Mouse (Mus musculus): ENCODE data around the gene Vmn1r81.

Gene Vmn1r81

DNA sequence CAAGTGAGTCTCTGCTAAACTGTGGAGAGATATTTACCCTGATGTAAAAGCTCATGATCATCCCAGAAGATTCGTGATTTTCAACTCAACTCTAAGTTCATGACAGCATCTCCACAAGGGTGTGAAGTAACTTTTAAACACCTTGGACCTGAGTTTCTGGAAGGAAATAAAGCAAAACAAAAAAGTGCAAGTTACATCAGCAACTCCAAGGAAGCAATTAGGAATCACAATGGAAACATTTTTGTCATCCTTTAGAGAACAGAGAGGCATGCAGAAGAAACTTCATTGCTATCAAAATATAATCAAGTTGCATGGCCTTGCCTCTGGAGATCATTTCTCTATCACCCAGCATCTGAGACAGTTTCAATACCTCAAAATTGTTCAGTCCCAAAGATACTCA is at the start of gene Vmn1r81:
Gene Vmn1r81 (minus strand): TSS at position 101 of the 400 bp plus-strand sequence.
- no peak for DNase-seq (ENCODE audit: extremely low read depth, insufficient read length, low spot score)

DNA sequence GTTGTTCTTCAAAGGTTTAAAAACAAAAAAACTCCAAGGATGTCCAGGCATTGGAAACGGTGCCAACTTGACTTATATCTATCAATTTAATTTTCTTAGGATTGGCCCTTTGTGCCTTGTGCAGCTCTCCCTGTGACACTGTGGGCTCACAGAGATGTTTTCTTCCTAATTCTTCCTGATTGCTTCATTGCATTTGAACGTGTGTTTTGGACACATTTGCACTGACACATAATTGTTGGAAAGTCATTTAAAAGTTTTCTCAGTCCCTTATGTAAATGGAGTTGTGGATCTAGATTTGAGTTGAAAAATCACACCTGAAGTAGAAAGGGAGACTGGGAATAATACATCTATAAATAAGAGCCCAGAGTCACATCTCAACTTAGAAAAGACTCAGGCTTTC is 32.1 kb upstream of the Vmn1r81 start, which contains the start of gene Vmn1r82:
Gene Vmn1r82 (plus strand): TSS at position 301 of the 400 bp plus-strand sequence.
- no peak for DNase-seq (ENCODE audit: extremely low read depth, insufficient read length, low spot score)

DNA sequence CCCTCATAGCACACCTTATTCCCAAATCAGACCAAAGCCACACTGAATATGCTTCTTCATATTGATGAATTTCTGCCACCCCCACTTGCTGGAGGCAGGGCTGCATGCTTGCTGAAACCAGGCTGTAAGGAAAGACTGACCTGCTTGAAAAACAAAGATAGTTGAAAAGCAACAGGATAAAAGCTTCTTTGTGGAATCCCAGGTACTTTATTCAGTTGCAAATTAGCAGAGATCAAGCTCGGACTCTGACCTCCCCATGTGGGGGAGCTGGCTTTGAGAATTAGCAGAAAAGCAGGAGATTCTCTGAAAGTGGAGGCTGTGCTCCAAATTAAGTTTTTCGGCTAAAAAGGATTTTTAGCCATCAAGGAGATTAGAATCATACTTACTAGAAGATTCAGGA is 63.9 kb downstream of the Vmn1r81 start:
- no peak for DNase-seq (ENCODE audit: extremely low read depth, insufficient read length, low spot score)

Measured in 3134 (cell line).